Mouse (Mus musculus) retina, adult 2 months (tissue): ENCODE results near the gene Gm28305.

Source experiments
- DNase-seq: peaks from one replicate; pipeline ENCODE4 v3.0.0-alpha.2; 2012; ENCODE audit warnings: low read depth, low spot score

Gm28305 gene

DNA sequence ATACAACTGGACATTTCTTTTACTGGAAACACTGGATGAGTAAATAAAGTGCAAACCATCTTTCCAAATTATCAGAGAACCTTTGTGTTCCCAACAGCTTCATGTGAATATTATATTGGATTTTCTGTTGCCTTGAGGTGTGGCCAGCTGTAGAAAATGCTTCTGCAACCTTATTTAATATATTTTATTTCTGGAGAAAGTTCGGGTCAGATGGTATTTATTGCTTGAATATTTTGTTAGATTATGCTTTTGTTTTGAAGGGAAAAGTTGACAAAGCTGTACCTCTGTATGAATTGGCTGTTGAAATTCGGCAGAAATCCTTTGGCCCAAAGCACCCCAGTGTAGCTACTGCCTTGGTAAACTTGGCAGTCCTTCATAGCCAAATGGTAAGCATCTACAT lies at the start of gene Gm28305:
Gm28305 (plus strand) TSS at position 301 of the 400 bp plus-strand sequence.
- DNase-seq = no peak

DNA sequence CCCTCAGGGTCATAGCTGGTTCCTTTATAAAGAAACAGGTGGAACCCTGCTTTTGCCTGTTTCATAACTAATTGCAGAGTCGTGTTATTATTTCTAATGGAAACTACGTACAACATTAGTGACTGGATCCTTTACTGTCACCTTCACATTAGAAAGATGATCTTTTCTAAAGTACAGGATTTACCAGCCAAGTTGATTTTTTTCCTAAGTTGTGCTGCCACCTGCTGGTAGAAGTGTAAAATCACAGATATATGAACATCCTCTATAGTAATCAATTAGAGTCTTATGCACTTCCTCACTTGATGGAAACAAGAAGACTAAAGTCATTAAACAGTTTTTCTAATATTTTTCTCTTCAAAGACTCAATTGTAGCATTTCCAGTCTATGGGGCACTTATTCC lies 44.0 kb upstream of the Gm28305 start:
- DNase-seq = peak; percentile 61

DNA sequence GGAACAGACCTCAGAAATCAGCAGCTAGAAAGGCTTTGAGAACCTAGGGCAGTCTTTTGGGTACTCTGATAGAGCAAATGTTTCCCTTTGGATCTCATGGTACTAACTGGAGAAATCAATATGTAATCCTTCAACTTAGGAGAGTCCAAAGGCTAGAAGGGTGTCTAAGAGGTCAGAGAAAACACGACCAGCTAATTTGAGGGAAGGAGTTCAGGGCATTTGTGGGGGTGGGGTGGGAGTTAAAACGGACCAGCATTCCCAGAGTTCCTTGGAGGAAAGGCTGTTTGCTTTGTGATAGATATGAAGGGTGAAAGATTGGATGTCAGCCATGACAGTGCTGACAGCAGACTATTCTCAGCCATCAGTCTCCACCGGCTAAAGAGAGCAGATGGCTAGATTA lies 39.9 kb upstream of the Gm28305 start:
- DNase-seq = no peak

DNA sequence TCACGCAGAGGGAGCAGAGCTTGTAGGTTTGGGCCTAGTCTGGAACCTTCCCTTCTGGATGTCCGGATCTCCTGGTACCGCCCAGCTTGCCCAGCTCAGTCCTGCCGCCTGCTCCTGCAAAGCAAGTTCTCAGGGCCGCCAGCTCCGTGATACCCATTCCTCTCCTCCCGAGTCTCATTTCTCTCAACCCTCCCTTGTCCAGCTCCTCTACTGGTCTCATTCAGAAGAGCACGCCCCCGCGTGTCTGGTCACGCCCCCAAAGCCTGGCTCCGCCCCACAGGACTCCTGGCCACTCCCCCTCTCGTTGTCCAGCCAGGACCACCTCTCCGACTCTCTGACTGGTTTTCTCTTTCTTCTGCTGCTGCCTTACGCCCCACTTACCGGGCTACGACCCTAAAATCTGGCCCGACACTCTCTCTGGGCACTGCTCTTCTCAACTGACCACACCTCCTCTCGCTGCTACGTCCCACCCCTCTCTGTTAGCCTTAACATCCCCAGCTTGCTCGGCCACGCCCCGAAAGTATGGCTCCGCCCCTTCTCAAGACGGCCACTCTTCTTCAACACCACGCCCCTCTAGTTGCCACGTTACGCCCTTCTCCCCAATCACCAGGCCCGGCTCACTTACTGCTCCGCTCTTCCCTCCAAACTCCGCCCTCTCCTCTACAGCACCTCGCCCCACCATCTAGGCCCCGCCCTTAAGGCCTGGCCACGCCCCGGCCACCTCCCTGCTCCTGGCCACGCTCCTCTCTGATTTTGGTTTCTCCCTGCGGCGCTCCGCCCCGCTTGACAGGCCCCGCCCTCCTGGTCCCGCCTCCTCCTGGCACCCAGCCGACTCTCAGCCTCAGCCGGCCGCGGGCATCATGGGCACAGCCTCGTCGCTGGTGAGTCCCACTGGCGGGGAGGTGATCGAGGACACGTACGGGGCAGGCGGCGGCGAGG lies 38.3 kb upstream of the Gm28305 start, which contains the start of gene Nphp3:
Nphp3 (plus strand) TSS at position 624 of the 939 bp plus-strand sequence.
- peak; percentile 94 for DNase-seq

DNA sequence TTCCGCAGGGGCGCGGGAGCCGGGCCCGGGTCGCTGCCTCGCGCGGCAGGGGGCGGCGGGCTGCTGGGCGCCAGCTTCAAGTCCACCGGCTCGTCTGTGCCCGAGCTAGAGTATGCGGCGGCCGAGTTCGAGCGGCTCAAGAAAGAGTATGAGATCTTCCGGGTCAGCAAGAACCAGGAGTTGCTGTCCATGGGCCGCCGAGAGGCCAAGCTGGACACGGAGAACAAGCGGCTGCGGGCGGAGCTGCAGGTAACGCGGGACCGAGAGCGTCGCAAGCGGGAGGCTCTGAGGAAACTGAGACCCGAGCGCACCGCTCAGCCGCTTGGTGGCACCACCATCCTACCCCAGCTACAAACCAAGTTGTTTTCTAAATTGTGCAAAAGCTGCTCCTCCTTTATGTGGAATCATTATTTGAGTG lies 37.5 kb upstream of the Gm28305 start:
- peak; percentile 20 for DNase-seq

DNA sequence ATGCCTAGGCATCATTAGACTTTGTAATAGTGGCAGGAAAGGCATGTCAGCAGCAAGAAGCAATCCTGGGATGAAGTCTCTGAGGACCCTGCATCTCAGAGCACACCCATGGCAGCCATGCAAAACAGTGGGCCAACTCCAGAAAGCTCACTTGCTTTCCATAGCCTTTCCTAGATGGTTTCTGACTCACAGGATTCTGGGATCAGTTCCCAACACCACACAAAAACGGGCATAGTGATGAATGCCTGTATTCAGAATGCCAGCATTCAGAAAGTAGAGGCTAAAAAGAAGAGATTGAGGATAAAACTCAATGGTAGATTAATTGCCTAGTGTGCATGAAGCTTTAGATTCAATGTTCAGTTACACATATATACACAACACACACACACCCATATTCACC lies 25.9 kb upstream of the Gm28305 start:
- no peak for DNase-seq

DNA sequence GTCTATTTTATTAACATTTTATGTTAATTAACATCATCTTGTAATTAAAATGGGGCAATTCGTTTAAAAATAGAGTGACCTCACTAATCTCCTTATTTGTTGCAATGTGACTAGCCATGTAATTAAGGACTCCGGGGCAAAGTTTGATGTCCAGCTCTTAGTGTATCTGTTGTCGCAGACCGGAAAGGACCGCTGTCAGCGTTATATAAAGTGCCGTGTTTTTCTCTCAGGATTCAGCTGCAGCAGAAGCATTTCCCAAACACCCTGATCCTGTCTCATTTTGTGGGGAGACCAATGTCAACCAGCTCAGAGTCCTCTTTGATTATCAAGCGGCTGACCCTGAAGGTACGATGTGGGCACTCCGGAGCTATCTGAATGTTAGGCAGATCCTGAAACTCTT lies 19.4 kb upstream of the Gm28305 start:
- no peak for DNase-seq

DNA sequence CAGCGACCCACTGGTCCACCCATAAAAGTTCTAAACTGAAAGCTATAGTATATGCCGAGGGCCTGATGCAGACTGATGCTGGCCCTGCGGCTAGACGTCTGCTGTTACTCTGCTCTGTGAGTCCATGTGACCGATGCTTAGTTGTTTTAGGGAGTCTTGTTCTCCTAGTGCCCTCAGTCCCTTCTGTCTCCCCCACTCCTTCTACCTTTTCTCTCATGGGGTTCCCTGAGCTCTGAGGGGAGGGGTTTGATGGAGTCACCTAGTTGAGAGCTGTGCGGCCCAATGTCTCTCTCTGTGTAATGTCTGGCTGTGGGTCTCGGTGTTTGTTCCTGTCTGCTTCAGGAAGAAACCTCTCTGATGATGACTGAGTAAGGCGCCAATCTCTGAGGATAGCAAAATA lies 13.3 kb upstream of the Gm28305 start:
- DNase-seq = no peak

DNA sequence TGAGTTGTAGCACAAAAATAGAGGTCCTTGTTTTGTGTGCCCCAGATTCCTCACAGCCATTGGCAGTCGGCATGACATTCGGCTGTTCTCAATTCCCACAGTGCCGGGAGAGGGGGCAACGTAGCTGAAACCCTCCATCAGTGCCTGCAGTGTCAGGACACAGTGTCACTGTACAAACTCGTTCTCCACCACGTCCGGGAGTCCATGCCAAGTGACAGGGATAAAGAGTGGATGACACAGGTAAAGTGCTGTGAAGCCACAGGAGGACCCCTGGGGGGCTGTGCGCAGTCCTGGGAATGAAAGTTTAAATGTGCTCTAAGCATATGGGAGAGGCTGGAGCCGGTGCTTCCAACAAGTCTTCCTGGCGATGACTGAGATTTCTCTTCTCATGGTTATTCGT lies 10.6 kb upstream of the Gm28305 start:
- no peak for DNase-seq

DNA sequence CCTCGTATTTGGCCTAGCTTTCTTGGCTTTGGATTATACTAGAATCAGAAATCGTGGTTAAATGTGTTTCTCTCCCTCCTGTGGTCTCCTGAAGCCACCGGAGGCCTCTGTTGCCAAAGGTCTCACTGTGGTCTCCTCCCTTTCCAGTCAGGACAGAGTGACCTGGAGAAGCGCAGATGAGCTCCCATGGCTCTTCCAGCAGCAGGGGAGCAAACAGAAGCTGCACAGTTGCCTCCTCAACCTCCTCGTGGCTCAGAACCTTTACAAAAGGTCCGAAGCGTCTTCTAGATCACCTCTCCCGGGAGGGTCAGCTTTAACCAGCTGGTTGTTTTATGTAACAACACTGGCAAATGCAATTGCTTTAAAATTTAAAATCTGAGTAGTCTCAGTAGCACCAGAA lies 6.2 kb upstream of the Gm28305 start:
- DNase-seq = no peak

DNA sequence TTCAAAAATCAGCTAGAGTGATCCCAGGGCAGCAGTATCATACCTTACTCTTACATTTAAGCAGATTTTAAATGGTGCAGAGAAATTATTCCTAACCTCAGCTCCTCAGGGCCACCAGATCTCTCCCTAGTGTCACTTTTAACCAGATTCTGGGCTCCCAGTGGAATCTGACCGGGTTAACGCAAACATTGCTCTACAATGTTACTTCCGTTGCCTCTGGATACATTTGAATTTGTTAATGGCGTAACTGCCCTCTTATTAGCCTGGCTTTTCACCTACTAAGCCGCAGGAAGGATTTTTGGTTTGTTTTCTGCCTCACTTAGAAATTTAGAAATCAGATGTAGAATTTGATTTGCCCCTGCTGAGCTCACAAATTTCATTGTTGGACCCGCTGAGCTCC lies 5.7 kb upstream of the Gm28305 start:
- DNase-seq = no peak

DNA sequence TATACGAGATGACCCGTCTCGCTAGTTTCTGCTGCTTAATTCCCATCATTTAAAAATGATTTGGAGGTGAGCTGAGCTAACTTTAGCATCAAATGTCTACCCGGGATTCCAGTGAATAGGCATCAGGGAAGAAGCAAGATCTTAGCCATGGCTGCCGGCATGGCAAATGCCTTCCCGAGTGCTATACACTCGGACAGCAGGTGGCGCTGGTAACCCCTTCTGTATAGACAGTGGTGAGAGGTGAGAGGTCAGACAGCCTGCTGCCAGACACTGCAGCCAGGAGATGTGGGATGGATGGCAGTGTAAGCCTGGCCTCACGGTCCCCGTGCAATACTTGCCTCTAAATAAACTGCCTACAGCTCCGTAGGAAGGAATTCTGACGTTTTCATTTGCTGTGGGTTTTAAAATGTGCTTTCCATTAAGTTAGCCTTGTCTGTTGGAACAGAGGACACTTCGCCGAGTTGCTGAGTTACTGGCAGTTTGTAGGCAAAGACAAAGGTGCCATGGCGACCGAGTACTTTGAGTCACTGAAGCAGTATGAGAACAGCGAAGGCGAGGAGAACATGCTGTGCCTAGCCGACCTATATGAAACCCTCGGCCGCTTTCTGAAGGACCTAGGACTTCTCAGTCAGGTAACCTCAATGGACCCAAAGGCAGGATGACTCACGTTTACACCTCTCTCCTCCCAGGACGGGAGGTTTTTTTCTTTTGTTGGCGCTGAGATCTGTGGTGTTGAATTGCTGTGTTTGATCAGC lies 5.0 kb upstream of the Gm28305 start:
- peak; percentile 43 for DNase-seq

DNA sequence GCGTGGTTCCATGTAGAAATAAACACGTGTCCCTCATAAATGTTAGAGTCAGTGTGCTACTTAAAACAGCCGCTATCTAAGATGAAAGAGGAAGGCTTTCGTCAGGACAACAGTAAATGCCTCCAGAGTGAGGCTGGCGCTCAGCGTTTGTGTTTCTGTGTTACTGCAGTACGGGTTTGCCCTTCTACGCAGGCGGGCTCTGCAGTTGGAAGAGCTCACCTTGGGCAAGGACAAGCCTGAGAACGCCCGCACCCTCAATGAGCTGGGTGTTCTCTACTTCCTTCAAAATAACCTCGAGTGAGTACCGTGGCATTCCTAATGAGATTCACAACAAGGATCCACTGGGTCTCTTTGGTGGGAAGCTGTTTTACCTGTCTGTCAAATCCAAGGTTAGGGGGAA lies 2.2 kb upstream of the Gm28305 start:
- no peak for DNase-seq

DNA sequence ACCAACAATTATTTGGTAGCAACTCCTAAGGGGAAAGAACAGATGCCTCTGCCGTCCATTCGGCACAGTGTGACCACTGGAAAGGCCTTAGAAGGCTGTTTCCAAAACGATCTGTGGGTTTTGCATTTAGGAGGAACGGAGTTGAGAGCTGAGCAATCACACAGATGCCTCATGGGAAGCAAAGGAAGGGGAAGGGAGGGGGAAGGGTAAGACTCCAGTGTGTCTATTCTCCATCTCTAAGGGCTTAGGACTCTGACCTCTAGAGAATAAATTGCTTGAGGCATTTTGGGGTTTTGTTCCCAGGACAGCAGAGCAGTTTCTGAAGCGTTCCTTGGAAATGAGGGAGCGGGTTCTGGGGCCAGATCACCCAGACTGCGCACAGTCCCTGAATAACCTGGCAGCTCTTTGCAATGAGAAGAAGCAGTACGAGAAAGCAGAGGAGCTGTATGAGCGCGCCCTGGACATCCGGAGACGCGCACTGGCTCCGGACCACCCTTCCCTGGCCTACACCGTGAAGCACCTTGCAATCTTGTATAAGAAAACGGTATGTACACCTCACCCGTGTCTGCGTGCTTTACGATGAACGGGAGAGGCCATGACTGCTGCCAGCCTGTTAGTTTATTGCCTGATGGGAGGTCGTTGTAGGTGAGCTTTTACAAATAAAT lies 1.3 kb upstream of the Gm28305 start:
- DNase-seq = no peak

DNA sequence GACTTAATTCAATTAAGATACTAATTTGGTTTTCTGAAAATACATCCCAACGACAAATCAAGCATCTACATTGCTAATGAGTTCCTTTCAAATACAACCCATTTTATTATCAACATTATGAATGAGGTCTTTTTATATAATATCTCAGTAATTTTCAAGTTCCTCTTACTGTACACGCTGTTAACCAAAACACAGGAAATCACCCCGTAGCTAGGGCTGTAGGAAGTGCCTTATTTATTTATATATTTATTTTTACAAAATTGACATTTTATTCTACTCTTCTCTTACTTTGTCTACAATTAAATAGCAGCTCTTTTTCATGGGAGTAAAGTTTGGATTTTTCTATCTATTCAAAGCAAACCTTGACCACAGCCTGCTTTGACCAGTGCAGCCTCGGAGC lies 720 bp upstream of the Gm28305 start:
- DNase-seq = no peak

DNA sequence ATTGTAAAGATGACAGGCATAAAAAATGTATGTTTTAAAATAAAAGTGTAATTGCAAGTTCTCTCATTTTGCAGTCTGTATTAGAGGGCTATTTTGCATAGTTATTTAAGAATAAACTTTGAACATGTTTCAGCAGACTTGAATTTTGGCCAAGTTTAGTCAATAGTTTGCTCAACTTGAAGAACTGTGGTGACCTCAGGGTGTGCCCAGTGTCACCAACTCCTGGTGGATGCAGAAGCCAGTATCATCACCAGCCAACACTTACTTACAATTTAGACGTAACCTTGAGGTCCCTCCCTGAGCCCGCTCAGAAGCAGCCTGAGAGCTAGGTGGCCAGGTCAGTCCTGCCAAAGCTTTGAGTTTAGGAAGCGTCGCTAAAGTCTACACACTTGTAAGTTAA lies 3.2 kb downstream of the Gm28305 start:
- DNase-seq = no peak

DNA sequence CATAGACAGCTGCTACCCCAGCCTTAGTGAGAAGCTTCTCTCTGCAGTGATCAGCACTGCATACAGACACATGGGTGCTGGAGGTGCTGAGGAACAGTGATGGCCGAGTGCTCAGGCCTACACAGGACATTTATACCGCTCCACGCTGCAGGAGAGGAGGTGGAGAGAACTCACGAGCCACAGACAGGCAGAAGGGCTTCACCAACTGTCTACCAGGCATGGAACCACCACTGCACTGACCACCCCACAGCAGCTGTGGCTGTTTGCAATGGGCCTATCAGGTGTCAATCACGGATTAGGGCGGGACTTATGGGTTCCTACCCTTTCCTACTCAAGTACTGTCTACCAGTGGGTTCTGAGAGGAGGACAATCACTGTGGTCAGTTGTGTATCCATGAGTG lies 10.6 kb downstream of the Gm28305 start:
- DNase-seq = no peak

DNA sequence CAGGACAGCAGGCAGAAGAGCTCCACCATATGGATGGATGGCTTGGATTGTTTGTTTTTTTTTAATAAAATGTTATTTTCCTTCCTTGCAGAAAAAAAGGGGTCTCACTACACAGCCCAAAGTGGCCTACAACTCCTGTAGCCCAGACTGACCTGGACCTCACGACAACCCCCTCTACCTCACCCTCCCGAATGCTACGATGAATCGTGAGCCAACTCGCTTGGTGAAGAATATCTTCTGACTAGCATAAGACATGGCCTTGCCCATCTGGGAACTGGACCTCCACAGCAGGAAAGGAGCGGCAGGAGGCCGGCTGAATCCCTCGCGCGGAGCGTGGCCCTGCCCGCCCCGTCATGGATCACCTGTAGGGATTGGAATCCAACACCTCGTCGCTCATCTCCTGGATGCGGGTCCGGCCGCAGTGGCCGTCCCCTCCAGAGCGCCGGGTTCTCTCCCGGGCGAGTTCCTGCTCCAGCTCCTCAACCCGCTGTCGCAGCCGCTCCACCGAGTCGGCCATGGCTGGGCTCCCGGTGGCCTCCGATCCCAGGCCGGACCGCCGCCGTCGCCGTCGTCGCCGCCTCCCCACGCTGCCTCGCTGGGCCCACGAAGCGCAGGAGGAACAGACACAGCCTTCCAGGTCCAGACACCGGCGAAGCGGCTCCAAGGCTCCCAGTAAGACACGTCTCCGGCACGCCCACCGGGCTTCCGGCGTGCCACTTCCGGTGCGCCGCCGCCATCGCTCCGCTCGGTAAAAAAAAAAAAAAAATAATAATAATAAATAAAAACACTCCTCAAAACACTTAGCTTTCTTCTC lies 22.2 kb downstream of the Gm28305 start, which contains the start of gene Uba5:
Uba5 (minus strand) TSS at position 705 of the 814 bp plus-strand sequence.
- no peak for DNase-seq

DNA sequence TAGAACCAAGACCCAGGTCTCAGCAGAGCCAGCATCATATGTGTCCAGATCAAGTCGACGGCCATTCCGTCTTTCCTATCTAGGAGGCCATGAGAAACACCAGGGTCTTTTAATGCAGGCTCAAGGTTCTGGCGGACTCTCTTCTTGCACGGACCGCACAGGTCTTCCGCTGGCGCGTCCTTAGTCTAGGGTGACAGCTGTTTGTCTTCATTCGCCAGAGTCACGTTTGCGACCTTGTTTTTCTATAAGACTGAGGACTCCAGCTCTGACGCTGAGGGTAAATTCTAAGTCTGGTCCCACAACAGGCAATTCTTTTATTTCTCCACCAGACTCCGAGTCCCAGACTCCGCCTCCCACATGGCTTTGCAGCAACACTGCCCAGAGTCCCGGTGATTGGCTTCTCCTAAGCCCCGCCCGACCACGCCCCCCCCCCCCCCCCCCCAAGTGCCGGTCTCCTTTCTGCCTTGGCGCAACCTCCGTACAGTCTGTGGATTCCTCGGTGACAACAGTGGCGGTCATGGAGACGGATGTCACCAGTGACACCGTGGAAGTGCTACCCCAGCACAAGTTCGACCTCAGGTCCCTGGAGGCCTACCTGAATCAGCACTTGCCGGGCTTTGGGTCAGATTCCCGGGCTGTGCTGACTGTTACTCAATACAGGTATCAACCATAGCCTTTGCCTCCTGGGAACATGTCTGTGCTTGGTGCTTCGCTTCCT lies 22.9 kb downstream of the Gm28305 start, which contains the start of gene Acad11:
Acad11 (plus strand) TSS at position 134 of the 718 bp plus-strand sequence.
- DNase-seq = peak; percentile 91

DNA sequence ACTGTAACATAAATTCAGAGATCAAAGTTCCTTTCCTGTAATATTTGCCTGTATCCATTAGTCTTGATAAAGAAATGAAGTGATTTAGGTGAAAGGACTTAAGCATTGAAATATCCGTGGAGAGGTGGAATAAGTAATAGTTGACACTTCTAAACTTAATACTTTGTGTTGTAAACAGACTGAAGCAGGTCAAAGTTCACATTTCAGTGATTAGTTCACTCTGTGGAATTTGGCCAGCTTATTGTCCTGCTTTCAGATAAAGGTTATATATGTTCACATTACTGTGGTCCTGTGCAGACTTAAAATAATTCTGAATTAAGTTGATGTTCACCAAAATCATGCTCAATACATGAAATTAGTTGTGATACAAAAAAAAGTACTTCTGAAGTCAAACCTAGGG lies 24.1 kb downstream of the Gm28305 start:
- no peak for DNase-seq
